ENCODE assay signal across 8 mouse cellular contexts in genomic region chr9:71617363-71617762, GRCm38 (mm10). TPM values are rescaled to one million over a fixed set of nuclear protein-coding genes. Genes with fewer than 3 reads are reported as not detected.
DNase-seq lines count a peak whose midpoint lies in the region; ATAC-seq lines count a peak whose summit lies in the region.

No protein-coding gene starts in this region.

- H3K27me3 ChIP-seq in hindbrain, embryonic 10.5 days (ENCODE audit: insufficient read depth, poor library complexity, severe bottlenecking): no peaks in the 10 kb centered on the region
- H3K27me3 ChIP-seq in hindbrain, embryonic 14.5 days (ENCODE audit: control insufficient read depth, insufficient read depth, low read length): no peaks in the 10 kb centered on the region
- H3K27me3 ChIP-seq in embryonic facial prominence, embryonic 10.5 days (replicated peaks; ENCODE audit: low read depth, poor library complexity, severe bottlenecking): no peaks in the 10 kb centered on the region

- no peak overlapping the region for H3K27ac ChIP-seq in hindbrain, embryonic 10.5 days
- no peak overlapping the region for H3K27ac ChIP-seq in hindbrain, embryonic 14.5 days
- no peak overlapping the region for H3K27ac ChIP-seq in embryonic facial prominence, embryonic 10.5 days (replicated peaks)

- H3K4me3 ChIP-seq in hindbrain, embryonic 10.5 days: no peak overlapping the region
- no peak overlapping the region for H3K4me3 ChIP-seq in hindbrain, embryonic 14.5 days (replicated peaks; ENCODE audit: low read length)
- no peak overlapping the region for H3K4me3 ChIP-seq in embryonic facial prominence, embryonic 10.5 days

- H3K4me2 ChIP-seq in hindbrain, embryonic 14.5 days (replicated peaks): no peak overlapping the region

- intact Hi-C loops in gastrocnemius, postnatal 14 days (cut with DNase I; ENCODE audit: low total_unique reads): no loop called here

- H3K36me3 ChIP-seq in hindbrain, embryonic 10.5 days: no peaks in the 10 kb centered on the region
- H3K36me3 ChIP-seq in hindbrain, embryonic 14.5 days (replicated peaks; ENCODE audit: control insufficient read depth, insufficient read depth): no peaks in the 10 kb centered on the region
- no peaks in the 10 kb centered on the region for H3K36me3 ChIP-seq in embryonic facial prominence, embryonic 10.5 days (replicated peaks)

- DNase-seq in hindbrain, embryonic 10.5 days (ENCODE audit: low spot score): peak; percentile 43
- DNase-seq in hindbrain, embryonic 14.5 days (ENCODE audit: low spot score): no peak
- DNase-seq in urinary bladder, postnatal 25 days (ENCODE audit: low spot score): peak; percentile 51
- DNase-seq in urinary bladder, adult 2 months (ENCODE audit: low spot score): no peak
- peak; percentile 55 for DNase-seq in embryonic facial prominence, embryonic 10.5 days (ENCODE audit: low spot score)
- DNase-seq in layer of hippocampus, adult 9-10 months (ENCODE audit: low spot score): no peak
- DNase-seq in gastrocnemius, postnatal 14 days: no peak

- no peak overlapping the region for H3K9ac ChIP-seq in hindbrain, embryonic 14.5 days

- H3K9me3 ChIP-seq in hindbrain, embryonic 10.5 days: no peaks in the 10 kb centered on the region
- no peaks in the 10 kb centered on the region for H3K9me3 ChIP-seq in hindbrain, embryonic 14.5 days (ENCODE audit: control insufficient read depth, low read length)
- no peaks in the 10 kb centered on the region for H3K9me3 ChIP-seq in embryonic facial prominence, embryonic 10.5 days

- no peaks in the 10 kb centered on the region for H3K4me1 ChIP-seq in hindbrain, embryonic 10.5 days (replicated peaks)
- no peaks in the 10 kb centered on the region for H3K4me1 ChIP-seq in hindbrain, embryonic 14.5 days (replicated peaks; ENCODE audit: control insufficient read depth, insufficient read depth, low read length)
- peaks cover 8% of the 10 kb centered on the region for H3K4me1 ChIP-seq in embryonic facial prominence, embryonic 10.5 days

- no peak for ATAC-seq in hindbrain, embryonic 14.5 days (ENCODE audit: low FRiP score)
- ATAC-seq in monocyte, adult 5-6 weeks (replicated peaks; ENCODE audit: insufficient number of reproducible peaks, low FRiP score, low TSS enrichment, poor library complexity, severe bottlenecking): peak; percentile 56; the same call in 1 of the 2 replicates

- WGBS in hindbrain, embryonic 10.5 days: 54% methylated on average over 8 of the region's 8 CpGs
- WGBS in hindbrain, embryonic 14.5 days: 51% methylated on average over 8 of the region's 8 CpGs
- WGBS in embryonic facial prominence, embryonic 10.5 days: 51% methylated on average over 8 of the region's 8 CpGs

RNA-seq across cellular contexts. Expression of gene Myzap, which starts 25.2 kb away (rescaled TPM):
- 4.4 and 4.9 TPM in 2 replicates for polyA plus RNA-seq in hindbrain, embryonic 10.5 days (2016; fragmentation: Nextera tagmentation; extraction: Ambion mirVana)
- polyA plus RNA-seq in hindbrain, embryonic 14.5 days (2014; fragmentation: Nextera tagmentation; extraction: Ambion mirVana): 3.2 and 4.0 TPM in 2 replicates
- 53.1 and 66.1 TPM in 2 replicates for polyA plus RNA-seq in urinary bladder, adult 2 months (2012; rRNA removed)
- 6.4 and 7.1 TPM in 2 replicates for polyA plus RNA-seq in embryonic facial prominence, embryonic 10.5 days (2016; fragmentation: Nextera tagmentation; extraction: Ambion mirVana)
- total RNA-seq in monocyte, adult 5-6 weeks (2017): 4.8 to 11.3 TPM (median 6.2 TPM) in 3 replicates
- total RNA-seq in gastrocnemius, postnatal 14 days (2021): 1 to 10 TPM; 6.7 to 8.8 TPM

Comparison
In these comparisons a context has a peak if more than half of its experiments do, and no peak if none do; other contexts are left out.
1. DNase-seq: peak in hindbrain, embryonic 10.5 days (single experiment), urinary bladder, postnatal 25 days (single experiment) and embryonic facial prominence, embryonic 10.5 days (single experiment); none in hindbrain, embryonic 14.5 days (single experiment), urinary bladder, adult 2 months (single experiment), layer of hippocampus, adult 9-10 months (single experiment) and gastrocnemius, postnatal 14 days (single experiment).